Mouse (Mus musculus) left cerebral cortex, postnatal 25 days (tissue): ENCODE data around the gene Npas3. TPM values are rescaled to one million over a fixed set of nuclear protein-coding genes. Genes with fewer than 3 reads are reported as not detected.
"Not testable (repeated sequence)": the region's sequence is repeated elsewhere in the genome, so short reads cannot be mapped to it uniquely, and the experiment has no call there.

Source experiments
- DNase-seq, 2 experiments: peaks; one replicate each; pipeline ENCODE4 v3.0.0; 2022; ENCODE audit warnings: low spot score in 2 of 2, mixed read lengths in 1 of 2
- intact Hi-C: fragments of 180-260 bp; cut with DNase I; formaldehyde crosslinking; loops from one replicate; pipeline ENCODE4 v1.15.1; 2025
- total RNA-seq, 2 experiments: library from RNA; stranded (reverse); gene quantifications; 2 replicates each; pipeline ENCODE4 v1.2.3; 2021

The Npas3 gene
- total RNA-seq = 10 to 100 TPM; 19.0 to 25.4 TPM

DNA sequence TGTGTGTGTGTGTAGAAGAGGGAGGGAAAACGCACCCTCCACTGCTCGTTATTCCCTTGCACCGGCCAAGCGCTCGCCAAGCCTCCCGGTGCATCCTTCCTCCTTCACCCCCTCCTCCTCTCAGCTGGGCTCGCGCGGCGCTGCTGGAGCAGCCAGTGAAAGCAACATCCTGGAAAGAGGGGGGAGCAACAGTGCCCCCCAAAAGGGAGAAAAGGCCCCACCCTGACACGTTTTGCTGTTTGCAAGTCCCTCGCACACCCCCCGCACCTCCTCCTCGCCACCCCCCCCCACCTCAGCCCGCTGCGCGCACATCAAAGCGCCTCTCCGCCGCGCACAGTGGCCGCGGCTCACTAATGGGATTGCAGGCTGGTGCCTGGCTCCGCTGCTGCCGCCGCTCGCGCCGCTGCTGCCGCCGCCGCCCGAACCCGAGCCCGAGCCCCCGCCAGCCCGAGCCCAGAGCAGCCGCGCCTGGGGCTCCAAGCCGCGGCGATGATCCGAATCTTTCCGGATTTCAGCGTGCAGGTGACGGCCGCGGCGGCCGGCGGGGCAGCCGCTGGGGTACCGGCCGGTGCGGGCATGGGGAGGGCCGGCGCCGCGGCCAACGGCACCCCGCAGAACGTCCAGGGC lies at the start of gene Npas3:
Gene Npas3, plus strand, starts transcription at position 577 of the 627 bp plus-strand sequence.
- peak; percentile 61 to 64 for DNase-seq
- intact Hi-C loops = loop anchor here (1.0 to 5.0 kb wide), 2 partner anchors 106 to 215 kb away; no protein-coding TSS in a partner anchor

GRCm38 (mm10) chr12:53217141-53217540 lies 31.3 kb upstream of the Npas3 start:
- DNase-seq = no peak
- intact Hi-C loops = no loop called here

DNA sequence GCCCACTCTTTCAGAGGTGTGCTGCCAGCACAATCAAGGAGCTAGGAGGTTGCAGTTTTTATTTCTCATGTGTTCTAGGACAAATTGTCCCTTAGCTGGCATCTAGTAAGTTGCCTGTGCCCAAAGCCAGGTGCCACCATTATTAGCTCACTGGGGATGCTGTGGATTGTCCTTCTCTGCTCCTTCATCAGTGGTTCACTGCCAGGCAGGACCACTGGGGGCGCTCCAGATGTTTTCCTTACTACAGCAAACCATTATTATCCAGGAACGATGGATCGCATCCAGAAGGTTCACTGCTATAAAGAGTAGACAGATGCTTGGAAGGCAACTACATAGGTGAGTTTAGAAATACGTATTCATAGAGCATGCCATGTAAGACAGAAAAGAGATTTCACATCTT lies 25.7 kb upstream of the Npas3 start:
- intact Hi-C loops = no loop called here
- DNase-seq = no peak

DNA sequence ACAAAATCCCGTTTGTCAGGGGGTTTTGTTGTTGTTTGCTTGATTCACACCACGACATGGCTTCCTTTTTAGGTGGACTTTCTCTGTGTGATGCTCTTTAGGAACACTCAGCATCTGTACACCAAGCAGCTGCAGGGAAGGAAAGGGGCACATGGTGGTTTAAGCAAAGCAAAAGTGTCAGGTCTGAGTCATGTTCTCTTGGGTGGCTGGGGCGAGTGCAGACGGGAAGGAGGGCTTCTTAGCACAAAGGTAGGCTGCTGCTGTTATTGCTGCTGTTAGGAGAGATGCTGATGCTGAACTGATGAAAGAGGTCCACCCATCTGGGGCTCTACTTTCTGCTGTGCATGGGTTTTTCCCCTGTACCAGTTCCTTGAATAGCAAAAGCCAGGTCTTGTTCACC lies 21.1 kb upstream of the Npas3 start:
- intact Hi-C loops = no loop called here
- DNase-seq = no peak

DNA sequence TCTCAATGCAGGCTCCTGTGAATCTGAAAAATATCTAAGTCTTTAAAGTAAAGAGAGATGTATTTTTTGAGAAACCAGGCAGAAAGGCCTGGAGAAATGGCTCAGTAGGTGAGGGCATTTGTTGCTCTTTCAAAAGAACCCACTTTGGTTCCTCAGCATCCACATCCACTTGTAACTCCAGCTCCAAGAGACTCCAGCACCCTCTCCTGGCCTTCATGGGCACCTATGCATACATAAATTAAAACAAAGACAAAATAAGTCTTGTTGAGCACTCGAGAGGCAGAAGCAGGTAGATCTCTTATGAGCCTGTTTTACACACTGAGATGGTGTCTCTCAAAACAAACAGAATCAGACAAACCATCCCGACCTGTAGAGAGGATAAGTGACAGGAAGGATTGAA lies 19.1 kb upstream of the Npas3 start:
- intact Hi-C loops = no loop called here
- no peak for DNase-seq

DNA sequence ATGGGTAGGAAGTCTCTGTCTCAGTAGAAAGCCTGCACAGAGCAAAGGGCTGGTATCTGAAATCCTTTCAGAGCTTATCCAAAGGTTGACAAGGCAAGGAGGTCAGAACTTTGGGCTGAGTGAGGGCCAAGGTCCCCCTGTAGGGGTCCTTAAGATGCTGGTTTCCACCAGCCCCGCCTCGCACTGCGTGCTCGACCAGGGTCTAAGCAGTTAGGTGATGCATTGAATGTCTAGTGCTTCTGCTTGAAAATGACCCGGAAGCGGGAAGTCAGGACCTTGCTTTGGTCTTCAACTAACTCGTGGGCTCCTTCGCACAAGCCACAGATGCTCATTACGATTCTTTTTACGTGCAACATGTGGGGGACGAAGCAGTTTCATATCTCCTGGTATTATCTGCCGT lies 2.3 kb upstream of the Npas3 start:
- no peak for DNase-seq
- intact Hi-C loops = loop anchor here (5.0 kb wide), 1 partner anchor 104 kb away; no protein-coding TSS in a partner anchor

DNA sequence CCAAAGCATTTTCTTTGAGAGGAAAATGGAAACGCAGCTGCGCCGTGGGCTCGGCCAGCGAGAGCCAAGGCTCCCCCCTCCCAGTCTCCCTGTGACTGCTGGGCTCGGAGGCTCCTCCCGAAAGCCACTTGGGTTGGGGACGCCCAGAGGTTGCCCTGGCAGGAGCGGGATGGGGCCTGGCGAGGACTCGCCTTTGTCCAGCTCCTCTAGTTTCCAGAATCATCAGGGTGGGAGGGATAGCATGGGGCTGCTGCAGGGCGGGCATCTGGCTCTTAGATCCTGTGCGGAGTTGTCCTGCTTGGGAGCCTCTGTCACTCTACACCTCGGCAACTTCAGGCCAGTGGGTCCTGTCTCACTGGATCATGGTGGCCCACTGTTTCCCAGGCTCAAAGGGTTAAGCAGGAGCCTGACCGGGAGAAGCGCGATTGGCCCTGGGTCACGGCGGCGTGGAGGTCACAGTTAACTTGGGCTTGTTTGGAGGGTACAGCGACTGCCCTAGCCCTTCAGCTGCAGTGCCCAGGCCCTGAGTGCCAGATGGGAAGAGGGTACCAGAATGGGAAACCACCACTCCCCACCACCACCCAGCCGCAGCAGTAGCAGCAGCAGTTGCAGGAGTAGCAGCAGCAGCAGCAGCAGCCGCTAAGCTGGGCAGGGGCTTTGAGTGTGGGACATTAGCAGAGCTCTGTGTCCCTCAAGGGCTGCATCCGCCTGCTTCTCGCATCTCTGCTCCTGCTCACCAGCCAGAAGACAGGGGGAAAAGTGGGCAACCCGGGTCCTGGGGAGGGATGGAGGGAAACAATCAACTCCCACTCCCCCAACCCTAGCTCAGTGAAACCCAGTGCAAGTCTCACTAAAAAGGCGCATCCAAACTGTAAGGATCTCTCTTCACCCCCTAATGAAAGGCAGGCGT lies 1.6 kb upstream of the Npas3 start:
- peak; percentile 21 to 26 for DNase-seq
- intact Hi-C loops = loop anchor here (5.0 kb wide), 1 partner anchor 105 kb away; no protein-coding TSS in a partner anchor

- intact Hi-C loops = loop anchor here (1.0 to 5.0 kb wide), 2 partner anchors 105 to 214 kb away; no protein-coding TSS in a partner anchor
- no peak for DNase-seq
These were observed 914 bp upstream of the Npas3 start for GRCm38 (mm10) chr12:53247491-53248035.

DNA sequence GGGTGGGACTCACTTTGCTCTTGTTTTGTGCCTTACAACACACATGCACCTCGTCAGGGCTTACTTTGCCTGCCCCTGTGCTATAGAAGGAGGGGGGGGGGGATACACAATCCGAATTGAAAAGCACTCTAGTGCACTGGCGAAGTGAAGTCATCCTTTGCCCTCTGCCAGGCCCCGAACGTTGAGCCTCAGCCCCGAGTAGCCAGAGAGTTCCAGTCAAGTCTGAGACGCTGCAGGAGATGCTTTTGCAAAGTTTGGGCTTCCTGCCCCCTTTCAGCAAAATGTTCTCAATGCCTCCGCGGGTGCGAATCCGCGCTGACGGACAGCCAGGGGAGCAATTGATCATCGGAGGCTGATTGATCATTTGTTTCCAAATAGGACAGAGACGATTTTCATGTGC lies 319 bp downstream of the Npas3 start:
- intact Hi-C loops = loop anchor here (1.0 to 5.0 kb wide), 2 partner anchors 106 to 215 kb away; no protein-coding TSS in a partner anchor
- peak in 1 of 2 experiments; percentile 6 for DNase-seq

- peak; percentile 47 to 52 for DNase-seq
- intact Hi-C loops = loop anchor here (2.0 to 10.0 kb wide), 3 partner anchors 47 to 806 kb away; no protein-coding TSS in a partner anchor
These were observed 3.3 kb downstream of the Npas3 start for GRCm38 (mm10) chr12:53251701-53252181.

GRCm38 (mm10) chr12:53252213-53252571 lies 3.7 kb downstream of the Npas3 start:
- intact Hi-C loops = loop anchor here (2.0 to 10.0 kb wide), 3 partner anchors 47 to 805 kb away; no protein-coding TSS in a partner anchor
- DNase-seq = no peak

DNA sequence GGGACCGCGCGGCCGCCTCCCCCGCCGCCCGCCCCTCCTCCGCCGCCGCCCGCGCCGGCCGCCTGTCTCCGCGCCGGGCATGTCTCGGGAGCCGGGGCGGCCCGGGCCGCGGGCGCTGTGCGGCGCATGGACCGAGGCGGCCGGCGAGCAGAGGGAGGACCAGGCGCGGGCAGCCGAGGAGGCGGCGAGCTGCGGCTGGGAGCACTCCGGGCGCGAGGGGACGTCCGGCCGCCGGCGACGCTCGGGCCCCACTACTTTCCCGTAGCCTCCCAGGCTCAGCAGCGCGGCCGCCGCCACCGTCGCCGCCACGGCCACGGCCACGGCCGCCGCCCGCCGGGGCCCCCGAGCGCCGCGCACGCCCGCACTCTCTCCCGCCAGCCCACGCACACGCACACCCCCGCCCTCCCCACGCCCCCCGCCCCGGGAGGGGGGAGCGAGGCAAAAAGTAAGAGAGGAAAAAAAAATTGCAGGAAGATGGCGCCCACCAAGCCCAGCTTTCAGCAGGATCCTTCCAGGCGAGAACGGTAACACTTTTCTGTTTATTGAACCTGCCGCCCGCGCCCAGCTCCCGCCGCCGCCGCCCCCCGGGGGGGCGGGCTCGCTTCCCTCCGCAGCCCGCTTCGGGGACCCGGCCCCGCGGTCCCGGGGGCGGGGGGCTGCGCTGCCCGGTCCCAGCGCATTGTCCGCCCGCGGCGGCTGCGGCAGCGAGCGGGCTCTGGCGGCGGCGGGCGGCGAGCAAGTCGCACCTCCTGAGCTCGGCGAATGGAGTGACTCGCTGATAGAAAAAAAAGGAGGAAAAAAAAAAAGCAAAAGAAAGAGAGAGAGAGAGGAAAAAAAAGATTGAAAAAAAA lies 4.3 kb downstream of the Npas3 start:
- peak; percentile 14 to 37 for DNase-seq
- intact Hi-C loops = loop anchor here (2.0 to 10.0 kb wide), 3 partner anchors 46 to 805 kb away; no protein-coding TSS in a partner anchor

DNA sequence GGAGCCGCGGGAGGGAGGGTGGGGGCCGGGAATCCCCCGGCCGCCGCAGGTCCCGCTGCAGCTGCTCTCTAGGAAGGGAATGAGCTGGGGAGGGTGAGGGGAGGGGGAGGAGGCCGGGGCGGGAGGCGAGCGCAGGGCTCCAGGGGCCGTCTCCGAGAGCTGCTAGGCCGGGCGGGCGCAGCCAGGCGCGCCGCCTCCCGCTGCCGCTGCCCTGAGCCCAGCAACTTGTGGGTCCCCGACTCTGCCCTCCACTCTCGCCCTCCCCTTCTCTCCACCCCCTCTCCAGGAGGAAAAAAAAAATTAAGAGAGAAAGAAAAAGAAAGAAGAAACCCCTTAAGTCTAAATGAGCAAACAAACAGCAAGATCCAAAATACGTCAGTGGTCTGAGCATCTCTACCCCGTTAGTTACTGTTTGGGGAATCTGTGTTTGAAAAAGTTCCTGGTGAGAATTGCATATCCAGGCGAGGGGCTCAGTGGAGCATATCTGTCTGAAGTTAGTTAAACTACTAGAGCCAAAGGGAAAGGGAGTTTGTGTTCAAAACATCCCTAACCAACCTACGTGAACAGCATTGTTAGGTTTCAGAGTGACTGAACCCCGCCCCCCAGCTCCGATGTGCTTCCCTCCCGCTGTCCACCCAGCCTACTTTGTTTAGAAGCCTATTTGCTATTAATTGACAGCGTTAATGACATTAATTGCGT lies 5.1 kb downstream of the Npas3 start:
- peak; percentile 26 to 38 for DNase-seq
- intact Hi-C loops = loop anchor here (2.0 to 10.0 kb wide), 3 partner anchors 45 to 804 kb away; no protein-coding TSS in a partner anchor

- DNase-seq = no peak
- intact Hi-C loops = loop anchor here (5.0 to 10.0 kb wide), 2 partner anchors 339 to 803 kb away; no protein-coding TSS in a partner anchor
These were observed 5.6 kb downstream of the Npas3 start for GRCm38 (mm10) chr12:53254160-53254480.

DNA sequence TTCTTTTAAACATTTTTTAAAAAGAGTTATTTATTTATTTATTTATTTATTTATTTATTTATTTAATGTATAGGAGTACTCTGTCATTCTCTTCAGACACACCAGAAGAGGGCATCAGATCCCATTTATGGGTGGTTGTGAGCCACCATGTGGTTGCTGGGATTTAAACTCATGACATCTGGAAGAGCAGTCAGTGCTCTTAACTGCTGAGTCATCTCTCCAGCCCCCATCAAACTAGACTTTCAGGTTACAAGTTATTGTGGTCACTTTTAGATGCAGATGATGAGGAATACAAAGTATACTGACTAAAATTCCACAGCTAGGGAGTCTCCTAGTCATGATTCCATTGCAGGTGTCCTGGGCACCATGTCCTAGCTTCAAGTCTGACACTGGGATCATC lies 26.0 kb downstream of the Npas3 start:
- DNase-seq, intact Hi-C loops: not testable (repeated sequence)

DNA sequence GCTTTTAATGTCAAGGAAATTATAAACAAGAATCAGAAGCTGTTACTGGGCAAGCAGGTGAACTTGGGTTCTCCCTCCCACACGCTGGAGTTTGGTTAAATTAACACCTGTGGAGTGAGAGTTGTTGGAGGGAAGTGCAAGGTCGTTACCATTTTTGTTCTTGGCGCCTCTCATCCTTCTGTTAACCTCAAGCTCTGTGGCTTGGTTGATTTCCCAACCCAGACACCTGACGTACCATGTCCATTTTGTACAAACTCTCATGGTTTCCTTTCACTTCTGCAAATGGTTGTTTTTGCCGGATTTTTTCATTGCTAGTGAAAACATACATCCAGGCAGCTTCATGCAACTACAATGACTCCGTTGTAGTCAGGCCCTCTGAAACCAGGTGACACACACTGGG lies 28.9 kb downstream of the Npas3 start:
- intact Hi-C loops = no loop called here

DNA sequence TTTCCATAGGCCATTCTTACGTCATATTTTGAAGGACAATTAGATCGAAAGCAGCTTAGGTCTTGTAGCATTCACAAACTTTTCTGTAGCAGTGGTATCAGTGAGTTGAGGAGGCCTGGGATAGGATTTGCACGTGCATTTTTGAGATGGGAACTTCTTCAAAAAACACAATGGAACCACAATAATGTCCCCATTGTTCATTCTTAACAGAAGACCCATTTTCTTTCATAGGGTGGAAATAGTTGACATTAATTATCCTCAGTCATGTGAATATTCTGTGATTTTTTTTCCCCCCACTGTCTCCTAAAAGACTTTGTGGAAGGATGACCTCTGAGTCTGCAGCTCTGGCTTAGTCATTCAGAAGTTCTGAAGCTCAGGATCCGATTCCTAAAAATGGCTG lies 41.9 kb downstream of the Npas3 start:
- DNase-seq = no peak
- intact Hi-C loops = no loop called here

More for the DNA sequence above, 28.9 kb downstream of the Npas3 start:
- no peak for DNase-seq

GRCm38 (mm10) chr12:53290846-53291245 lies 42.4 kb downstream of the Npas3 start:
- no peak for DNase-seq
- intact Hi-C loops = no loop called here
